Mouse (Mus musculus) small intestine, adult 2 months (tissue): ENCODE data around the gene Arhgap29. TPM values are rescaled to one million over a fixed set of nuclear protein-coding genes. Genes with fewer than 3 reads are reported as not detected.

ENCODE experiments used
- H3K27ac ChIP-seq: fragments of 200-500 bp; 2 replicates; pipeline ENCODE4 v1.5.1; 2012; ENCODE audit warnings: low read depth, low read length, control low read depth, inconsistent platforms; ENCODE audit not compliant: insufficient read depth
- H3K27me3 ChIP-seq: fragments of 200-500 bp; 2 replicates; pipeline ENCODE4 v1.6.1; 2012; ENCODE audit warnings: mild to moderate bottlenecking, moderate library complexity, low read length, inconsistent platforms; ENCODE audit not compliant: control insufficient read depth, insufficient read depth
- H3K36me3 ChIP-seq: fragments of 200-500 bp; 2 replicates; pipeline ENCODE4 v1.6.1; 2012; ENCODE audit warnings: mild to moderate bottlenecking, low read length, control low read depth, inconsistent platforms; ENCODE audit not compliant: control insufficient read depth, insufficient read depth
- H3K4me1 ChIP-seq: fragments of 200-500 bp; 2 replicates; pipeline ENCODE4 v1.6.1; 2012; ENCODE audit warnings: low read length, inconsistent platforms, mixed read lengths; ENCODE audit not compliant: control insufficient read depth, insufficient read depth, insufficient read length
- H3K4me3 ChIP-seq: fragments of 200-500 bp; 2 replicates; pipeline ENCODE4 v1.5.1; 2012; ENCODE audit warnings: low read depth, mild to moderate bottlenecking, control low read depth, inconsistent platforms, low read length, moderate library complexity
- CTCF ChIP-seq: fragments of 200-500 bp; IDR thresholded peaks from 2 replicates; pipeline ENCODE4 v1.5.1; 2012; ENCODE audit warnings: low read depth, mild to moderate bottlenecking, control low read depth, inconsistent platforms, low read length, moderate library complexity, mixed read lengths; ENCODE audit not compliant: insufficient replicate concordance, insufficient read length; ENCODE audit errors: extremely low read depth
- POLR2A ChIP-seq: fragments of 200-500 bp; IDR thresholded peaks from 2 replicates; pipeline ENCODE4 v1.6.1; 2012; ENCODE audit warnings: low read depth, mild to moderate bottlenecking, control low read depth, inconsistent platforms, low read length, moderate library complexity
- WGBS: fragments of 180-500 bp; shearing (Covaris S2); methylation state at CpG from one replicate; pipeline ENCODE4 v1.1.7; 2018; 5-methylcytosine and 5-hydroxymethylcytosine counted together
- polyA plus RNA-seq: library from polyadenylated mRNA; depleted of rRNA; stranded (reverse); fragments of >200 nt; gene quantifications from 2 replicates; pipeline ENCODE4 v1.2.3, GENCODE M21; 2012

The Arhgap29 gene
- polyA plus RNA-seq, 1 experiment = 3.3 TPM

GRCm38 (mm10) chr3:121954421-121954820 is 2.1 kb downstream of the Arhgap29 start:
- H3K27ac ChIP-seq = no peak overlapping the region
- no peak overlapping the region for H3K4me3 ChIP-seq
- H3K4me1 ChIP-seq = no peaks in the 10 kb centered on the region; the same call in none of the 2 replicates
- H3K36me3 ChIP-seq = no peaks in the 10 kb centered on the region
- WGBS = 49% methylated on average over 2 of the region's 2 CpGs
- no peak for TF ChIP-seq CTCF
- TF ChIP-seq POLR2A = no peak
- H3K27me3 ChIP-seq = peaks cover 4% of the 10 kb centered on the region; the same call in 1 of the 2 replicates

- Histone ChIP-seq H3K4me1 (no peaks in the 10 kb centered on the region; the same call in none of the 2 replicates), H3K27ac (no peak overlapping the region), H3K36me3 (no peaks in the 10 kb centered on the region), H3K27me3 (peaks cover 4% of the 10 kb centered on the region; the same call in 1 of the 2 replicates), H3K4me3 (no peak overlapping the region)
- WGBS = 78% methylated on average over 4 of the region's 4 CpGs
- TF ChIP-seq POLR2A = no peak
- no peak for TF ChIP-seq CTCF
These were observed 3.2 kb downstream of the Arhgap29 start for GRCm38 (mm10) chr3:121955527-121955926.

- TF ChIP-seq POLR2A (no peak), CTCF (peak; percentile 25; the same call in 1 of the 2 replicates)
- Histone ChIP-seq H3K4me1 (no peaks in the 10 kb centered on the region; the same call in none of the 2 replicates), H3K27ac (no peak overlapping the region), H3K36me3 (no peaks in the 10 kb centered on the region), H3K27me3 (peaks cover 4% of the 10 kb centered on the region; the same call in 1 of the 2 replicates), H3K4me3 (no peak overlapping the region)
- 91% methylated on average over 7 of the region's 7 CpGs for WGBS
These were observed 4.4 kb downstream of the Arhgap29 start for GRCm38 (mm10) chr3:121956789-121957188.

- Histone ChIP-seq H3K36me3 (no peaks in the 10 kb centered on the region), H3K27ac (no peak overlapping the region), H3K4me3 (no peak overlapping the region), H3K27me3 (peaks cover 4% of the 10 kb centered on the region; the same call in 1 of the 2 replicates), H3K4me1 (no peaks in the 10 kb centered on the region; the same call in none of the 2 replicates)
- TF ChIP-seq CTCF (no peak), POLR2A (no peak)
- 95% methylated on average over 2 of the region's 2 CpGs for WGBS
These were observed 5.4 kb downstream of the Arhgap29 start for GRCm38 (mm10) chr3:121957606-121958344.

GRCm38 (mm10) chr3:121964173-121964572 is 11.8 kb downstream of the Arhgap29 start:
- no peaks in the 10 kb centered on the region for H3K36me3 ChIP-seq
- no peak overlapping the region for H3K27ac ChIP-seq
- H3K4me3 ChIP-seq = no peak overlapping the region
- 0 out of 2 replicates have a peak, but pooled peaks cover 2% of the 10 kb centered on the region for H3K4me1 ChIP-seq
- H3K27me3 ChIP-seq = no peaks in the 10 kb centered on the region; the same call in 1 of the 2 replicates
- TF ChIP-seq POLR2A (no peak), CTCF (no peak)

GRCm38 (mm10) chr3:121967681-121968476 is 15.5 kb downstream of the Arhgap29 start:
- TF ChIP-seq CTCF (no peak), POLR2A (peak; percentile 87)
- H3K27me3 ChIP-seq = no peaks in the 10 kb centered on the region; the same call in 1 of the 2 replicates
- H3K27ac ChIP-seq = peak overlapping the region; percentile 41
- peak overlapping the region; percentile 96 for H3K4me3 ChIP-seq
- H3K36me3 ChIP-seq = no peaks in the 10 kb centered on the region
- WGBS = 1% methylated on average over 33 of the region's 33 CpGs
- 0 out of 2 replicates have a peak, but pooled peaks cover 2% of the 10 kb centered on the region for H3K4me1 ChIP-seq
